Mouse (Mus musculus) small intestine, adult 2 months (tissue): Measurements from ENCODE around the gene Cp. TPM values are rescaled to one million over a fixed set of nuclear protein-coding genes. Genes with fewer than 3 reads are reported as not detected.
"Not testable (repeated sequence)": the region's sequence is repeated elsewhere in the genome, so short reads cannot be mapped to it uniquely, and the experiment has no call there.

Experiments
- H3K27ac ChIP-seq: fragments of 200-500 bp; 2 replicates; pipeline ENCODE4 v1.5.1; 2012; ENCODE audit warnings: low read depth, low read length, control low read depth, inconsistent platforms; ENCODE audit not compliant: insufficient read depth
- H3K27me3 ChIP-seq: fragments of 200-500 bp; 2 replicates; pipeline ENCODE4 v1.6.1; 2012; ENCODE audit warnings: mild to moderate bottlenecking, moderate library complexity, low read length, inconsistent platforms; ENCODE audit not compliant: control insufficient read depth, insufficient read depth
- H3K36me3 ChIP-seq: fragments of 200-500 bp; 2 replicates; pipeline ENCODE4 v1.6.1; 2012; ENCODE audit warnings: mild to moderate bottlenecking, low read length, control low read depth, inconsistent platforms; ENCODE audit not compliant: control insufficient read depth, insufficient read depth
- H3K4me1 ChIP-seq: fragments of 200-500 bp; 2 replicates; pipeline ENCODE4 v1.6.1; 2012; ENCODE audit warnings: low read length, inconsistent platforms, mixed read lengths; ENCODE audit not compliant: control insufficient read depth, insufficient read depth, insufficient read length
- H3K4me3 ChIP-seq: fragments of 200-500 bp; 2 replicates; pipeline ENCODE4 v1.5.1; 2012; ENCODE audit warnings: low read depth, mild to moderate bottlenecking, control low read depth, inconsistent platforms, low read length, moderate library complexity
- CTCF ChIP-seq: fragments of 200-500 bp; IDR thresholded peaks from 2 replicates; pipeline ENCODE4 v1.5.1; 2012; ENCODE audit warnings: low read depth, mild to moderate bottlenecking, control low read depth, inconsistent platforms, low read length, moderate library complexity, mixed read lengths; ENCODE audit not compliant: insufficient replicate concordance, insufficient read length; ENCODE audit errors: extremely low read depth
- POLR2A ChIP-seq: fragments of 200-500 bp; IDR thresholded peaks from 2 replicates; pipeline ENCODE4 v1.6.1; 2012; ENCODE audit warnings: low read depth, mild to moderate bottlenecking, control low read depth, inconsistent platforms, low read length, moderate library complexity
- WGBS: fragments of 180-500 bp; shearing (Covaris S2); methylation state at CpG from one replicate; pipeline ENCODE4 v1.1.7; 2018; 5-methylcytosine and 5-hydroxymethylcytosine counted together
- polyA plus RNA-seq: library from polyadenylated mRNA; depleted of rRNA; stranded (reverse); fragments of >200 nt; gene quantifications from 2 replicates; pipeline ENCODE4 v1.2.3, GENCODE M21; 2012; rRNA removed

The Cp gene
- 0.71 and 1.0 TPM in 2 replicates for polyA plus RNA-seq

GRCm38 (mm10) chr3:19956885-19957284, at the start of gene Cp:
Gene Cp, plus strand, starts transcription at chr3:19957054.
- TF ChIP-seq POLR2A: no peak
- TF ChIP-seq CTCF: no peak
- no peak within 1 kb of the TSS for H3K27ac ChIP-seq
- H3K4me3 ChIP-seq: no peak within 1 kb of the TSS
- WGBS: 55% methylated on average over 5 of the region's 5 CpGs
- H3K4me1 ChIP-seq: no peaks in the 10 kb centered on the region; the same call in 1 of the 2 replicates
- H3K36me3 ChIP-seq: no peaks in the 10 kb centered on the region
- H3K27me3 ChIP-seq: no peaks in the 10 kb centered on the region

GRCm38 (mm10) chr3:19948552-19948951, 8.3 kb upstream of the Cp start:
- Histone ChIP-seq H3K4me3 (no peak overlapping the region), H3K27me3 (no peaks in the 10 kb centered on the region), H3K4me1 (peaks cover 4% of the 10 kb centered on the region; the same call in 1 of the 2 replicates), H3K27ac (no peak overlapping the region), H3K36me3 (no peaks in the 10 kb centered on the region)
- TF ChIP-seq CTCF (no peak), POLR2A (no peak)

GRCm38 (mm10) chr3:19949401-19949800, 7.5 kb upstream of the Cp start:
- H3K27me3 ChIP-seq, H3K36me3 ChIP-seq, H3K4me3 ChIP-seq, H3K27ac ChIP-seq, H3K4me1 ChIP-seq: not testable (repeated sequence)
- 49% methylated on average over 1 of the region's 1 CpGs for WGBS

DNA sequence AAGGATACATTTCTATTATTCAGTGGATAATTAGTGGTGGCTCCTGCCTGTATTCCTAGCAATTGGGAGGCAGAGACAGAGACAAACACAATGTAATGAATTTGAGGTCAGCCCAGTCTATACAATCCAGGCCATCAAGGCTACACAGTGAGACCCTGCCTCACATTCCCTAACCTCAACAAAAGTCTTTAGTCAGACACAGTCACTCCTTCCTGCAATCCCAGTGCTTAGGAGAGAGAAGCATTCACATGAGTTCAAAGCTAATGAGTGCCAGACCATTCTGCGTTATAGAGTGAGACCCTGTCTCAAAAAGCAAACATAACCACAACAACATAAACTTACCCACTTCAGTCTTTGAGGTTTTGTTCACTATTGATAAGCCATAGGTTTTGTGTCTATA, 3.4 kb upstream of the Cp start:
- H3K4me1 ChIP-seq: peaks cover 4% of the 10 kb centered on the region; the same call in 1 of the 2 replicates
- no peak overlapping the region for H3K4me3 ChIP-seq
- 81% methylated on average over 1 of the region's 1 CpGs for WGBS
- H3K36me3 ChIP-seq: no peaks in the 10 kb centered on the region
- no peaks in the 10 kb centered on the region for H3K27me3 ChIP-seq
- no peak for TF ChIP-seq POLR2A
- TF ChIP-seq CTCF: no peak
- peak overlapping the region; percentile 13; the same call in 1 of the 2 replicates for H3K27ac ChIP-seq

- no peak overlapping the region for H3K4me3 ChIP-seq
- H3K4me1 ChIP-seq: peaks cover 4% of the 10 kb centered on the region; the same call in 1 of the 2 replicates
- H3K27me3 ChIP-seq: no peaks in the 10 kb centered on the region
- 11% methylated on average over 3 of the region's 3 CpGs for WGBS
- H3K27ac ChIP-seq: no peak overlapping the region
- no peaks in the 10 kb centered on the region for H3K36me3 ChIP-seq
- TF ChIP-seq CTCF (no peak), POLR2A (no peak)
These were observed 3.0 kb upstream of the Cp start for GRCm38 (mm10) chr3:19953865-19954264.

DNA sequence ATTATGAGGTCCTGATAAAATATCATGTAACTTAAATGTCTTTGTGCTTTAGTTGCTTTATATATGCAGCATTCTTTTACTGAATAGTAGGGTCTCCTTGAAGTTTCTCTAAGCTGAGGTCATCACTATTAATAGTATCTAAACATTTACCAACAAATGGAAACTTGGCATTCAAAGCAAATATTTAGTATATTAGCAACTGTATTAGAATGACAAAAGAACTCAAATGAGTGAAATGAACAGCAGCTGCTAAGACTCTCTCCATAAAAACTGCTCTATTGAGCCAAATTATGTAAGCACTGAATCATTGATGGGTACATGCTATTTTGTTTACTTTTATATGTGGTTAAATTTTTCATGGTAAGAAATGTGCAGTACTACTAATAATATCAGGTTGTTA, 1.2 kb downstream of the Cp start:
- H3K4me3 ChIP-seq: no peak overlapping the region
- no peaks in the 10 kb centered on the region; the same call in 1 of the 2 replicates for H3K4me1 ChIP-seq

GRCm38 (mm10) chr3:19958983-19959382, 2.1 kb downstream of the Cp start:
- Histone ChIP-seq H3K27me3 (no peaks in the 10 kb centered on the region), H3K4me3 (no peak overlapping the region), H3K27ac (no peak overlapping the region), H3K36me3 (no peaks in the 10 kb centered on the region), H3K4me1 (no peaks in the 10 kb centered on the region; the same call in 1 of the 2 replicates)
- TF ChIP-seq CTCF (no peak), POLR2A (no peak)
- 71% methylated on average over 1 of the region's 1 CpGs for WGBS

More for the DNA sequence above, 1.2 kb downstream of the Cp start:
- no peak overlapping the region for H3K27ac ChIP-seq
- TF ChIP-seq CTCF (no peak), POLR2A (no peak)
- no peaks in the 10 kb centered on the region for H3K36me3 ChIP-seq
- no peaks in the 10 kb centered on the region for H3K27me3 ChIP-seq

GRCm38 (mm10) chr3:19960570-19961114, 3.8 kb downstream of the Cp start:
- Histone ChIP-seq H3K4me3 (no peak overlapping the region), H3K27me3 (no peaks in the 10 kb centered on the region), H3K4me1 (no peaks in the 10 kb centered on the region), H3K27ac (no peak overlapping the region), H3K36me3 (no peaks in the 10 kb centered on the region)
- TF ChIP-seq POLR2A (no peak), CTCF (no peak)
- 63% methylated on average over 3 of the region's 3 CpGs for WGBS
